Mouse (Mus musculus): ENCODE measurements at regions not wholly inside any gene's neighbourhood (a gene's known extent, or its start where the extent isn't known, plus 50 kb on each side); places are given as distances from the start of the nearest gene placed in this dataset.

GRCm38 (mm10) chr1:57036382-57036781 is 57.9 kb upstream of the Satb2 start:
- no peak for TF ChIP-seq CTCF (IDR thresholded peaks at IDR 0.05; ENCODE audit: borderline replicate concordance, insufficient read depth, low read depth, low read length)
- no peak for TF ChIP-seq POLR2A (IDR thresholded peaks at IDR 0.05; ENCODE audit: borderline replicate concordance, insufficient read depth, low read length)
